Mouse (Mus musculus): ENCODE data around the gene Gm49384.

- TF ChIP-seq POLR2A (IDR thresholded peaks at IDR 0.05; ENCODE audit: low read depth, low read length), result no peak
- TF ChIP-seq CTCF (IDR thresholded peaks at IDR 0.05; ENCODE audit: extremely low read depth, insufficient read length, insufficient replicate concordance, low read depth, low read length), result no peak
These were observed 3.3 kb upstream of the Gm49384 start for GRCm38 (mm10) chr12:69207396-69207795.

Measured in small intestine, adult 2 months (tissue).